18 mouse cellular contexts compared by ENCODE assay signal in the genomic region with DNA sequence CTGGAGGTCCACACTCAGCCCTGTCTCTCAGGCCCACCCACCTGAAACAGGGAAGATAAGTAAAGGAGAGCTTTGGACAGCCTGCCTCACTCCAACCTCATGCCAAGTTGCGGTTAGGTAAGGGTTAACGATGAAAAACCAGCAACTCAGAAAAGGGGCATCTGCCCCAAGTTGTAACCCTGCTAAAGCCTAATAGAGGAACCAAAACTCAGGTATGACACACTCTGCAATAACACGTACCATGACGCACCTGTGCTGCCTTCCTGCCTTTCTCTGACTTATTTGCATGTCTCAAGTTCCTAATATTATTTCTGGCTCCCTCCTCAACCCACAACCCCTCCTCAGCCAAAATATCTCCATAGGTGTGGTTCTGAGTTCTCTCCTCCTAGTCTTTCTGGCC.
"Had no signal": no experiment of that assay in that cellular context is flagged by ENCODE, and none has a peak within 500 bp of the region (broad histone marks: within the 10 kb centered on the region; RNA-seq: fewer than 3 reads in every experiment).

No protein-coding gene starts in this region.

- H3K27ac ChIP-seq: kidney, postnatal 0 days; layer of hippocampus, adult 2 months; left cerebral cortex, adult 2 months; liver, embryonic 13.5 days; midbrain, embryonic 10.5 days; midbrain, embryonic 13.5 days had no signal

- H3K4me2 ChIP-seq: liver, embryonic 13.5 days; midbrain, embryonic 13.5 days had no signal

- H3K9me3 ChIP-seq: liver, embryonic 13.5 days had no signal

- ATAC-seq: intestine, postnatal 0 days; midbrain, embryonic 13.5 days; midbrain, embryonic 16.5 days had no signal

- H3K36me3 ChIP-seq: liver, embryonic 13.5 days; midbrain, embryonic 10.5 days; midbrain, embryonic 13.5 days had no signal

- H3K4me3 ChIP-seq: layer of hippocampus, adult 2 months; left cerebral cortex, adult 2 months; liver, embryonic 13.5 days; midbrain, embryonic 10.5 days; midbrain, embryonic 13.5 days had no signal

- H3K27me3 ChIP-seq: liver, embryonic 13.5 days; midbrain, embryonic 13.5 days had no signal

- DNase-seq: kidney, adult 2 months; kidney, postnatal 25 days; layer of hippocampus, adult 9-11 months; liver, embryonic 13.5 days; lung, adult 2 months; retina, postnatal 1 day; right cerebral cortex, postnatal 25 days; thymus, adult 2 months; thymus, postnatal 14 days; thymus, postnatal 4 days had no signal

- H3K9ac ChIP-seq: liver, embryonic 13.5 days; midbrain, embryonic 13.5 days had no signal

- H3K4me1 ChIP-seq: liver, embryonic 13.5 days; megakaryocyte, embryonic 14.5 days; midbrain, embryonic 13.5 days had no signal
